Mouse (Mus musculus) adrenal gland, postnatal 25 days (tissue): ENCODE data around the gene Tmem53. TPM values are rescaled to one million over a fixed set of nuclear protein-coding genes. Genes with fewer than 3 reads are reported as not detected.

Source experiments
- DNase-seq: peaks from one replicate; pipeline ENCODE4 v3.0.0; 2021; ENCODE audit warnings: mixed read lengths
- total RNA-seq: library from RNA; stranded (reverse); gene quantifications from 2 replicates; pipeline ENCODE4 v1.2.3, GENCODE M21; 2021

Gene Tmem53
- total RNA-seq, 1 experiment from 2014 or later, result 94.3 TPM

DNA sequence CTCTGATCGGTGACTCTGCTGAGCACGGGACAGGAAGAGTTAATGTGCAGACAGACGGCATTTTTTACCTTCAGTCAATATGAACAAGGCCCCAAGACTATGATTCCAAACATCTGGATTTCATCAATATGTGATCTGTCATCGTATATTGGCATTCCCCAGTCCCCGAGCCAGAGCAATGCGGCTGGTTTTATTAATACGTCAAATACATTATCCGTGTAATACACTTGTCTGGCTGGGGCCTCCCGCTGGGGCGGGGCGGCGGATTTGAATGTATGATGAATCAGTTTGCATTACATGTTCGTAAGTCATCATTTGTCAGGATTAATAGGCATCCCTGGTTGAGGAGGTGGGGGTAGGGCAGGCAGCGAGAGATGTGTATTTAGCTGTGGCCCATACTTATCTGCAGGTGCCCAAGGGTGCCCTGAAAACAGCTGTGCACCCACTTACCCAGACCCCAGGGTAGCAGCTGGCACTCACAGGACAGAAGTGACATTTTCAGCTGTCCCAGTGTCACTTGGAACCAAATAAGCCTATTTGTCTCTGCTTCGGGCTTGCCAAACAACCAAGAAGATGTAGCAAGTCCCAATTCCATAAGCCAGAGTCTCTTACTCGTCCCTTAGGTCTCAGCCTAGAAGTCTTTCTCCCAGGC lies 63.2 kb downstream of the Tmem53 start:
- DNase-seq, result no peak

DNA sequence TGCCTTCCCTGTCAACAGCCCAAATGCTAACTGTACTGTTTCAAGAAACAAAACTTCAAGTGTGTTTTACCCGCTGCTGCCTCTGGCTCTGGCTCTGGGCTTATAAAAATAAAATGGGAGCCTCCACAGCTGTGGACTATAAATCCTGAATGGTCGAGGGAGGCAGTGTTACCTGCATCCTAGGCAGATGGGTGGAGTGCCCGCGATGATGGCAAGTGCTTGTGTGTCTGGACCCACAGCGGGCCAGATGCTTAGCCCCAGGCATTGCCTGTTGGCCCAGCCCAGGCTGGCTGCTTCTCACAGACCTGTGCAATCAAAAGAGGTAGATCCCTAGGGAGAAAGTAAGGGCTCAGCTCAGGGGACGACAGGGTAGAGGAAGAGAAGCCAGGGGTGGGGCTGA lies 65.0 kb downstream of the Tmem53 start:
- DNase-seq, result no peak

DNA sequence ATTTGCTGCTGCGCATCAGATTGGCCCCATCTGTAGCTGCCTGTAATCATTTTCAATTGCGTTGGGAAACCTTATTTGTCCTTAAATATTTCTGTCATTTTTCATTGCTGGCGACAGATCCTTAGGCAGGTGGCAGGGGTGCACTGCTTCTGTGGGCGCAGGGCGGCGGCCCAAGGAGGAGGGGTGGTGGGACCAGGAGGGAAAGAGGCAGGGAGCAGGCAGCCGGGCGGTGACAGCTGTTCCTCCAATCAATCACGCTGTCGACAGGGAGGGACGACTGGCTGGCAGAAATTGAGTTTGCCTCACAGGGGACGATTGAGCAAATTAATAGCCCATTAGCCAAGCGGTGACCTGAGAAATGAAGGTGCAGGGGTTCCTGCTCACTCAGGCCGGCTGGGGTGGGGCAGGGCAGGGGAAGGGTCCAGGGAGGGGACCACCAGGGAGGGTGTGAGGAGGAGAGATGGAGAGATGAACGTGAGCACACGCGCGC lies 66.0 kb downstream of the Tmem53 start:
- no peak for DNase-seq

Other genes starting within 250 kb of the Tmem53 start
- 33.3 and 34.4 TPM in 2 replicates for gene Eif2b3, start 232.5 kb upstream of the Tmem53 start, total RNA-seq
- gene Ptch2, start 155.9 kb upstream of the Tmem53 start, total RNA-seq, result 5.3 and 9.8 TPM in 2 replicates
- gene Btbd19, start 126.2 kb upstream of the Tmem53 start, total RNA-seq, result 8.3 and 9.4 TPM in 2 replicates
- not detected in 2 replicates for gene Tctex1d4, start 125.2 kb upstream of the Tmem53 start, total RNA-seq
- 4.6 and 5.2 TPM in 2 replicates for gene Plk3, start 118.0 kb upstream of the Tmem53 start, total RNA-seq
- 876 and 1,008 TPM in 2 replicates for gene Rps8, start 95.7 kb upstream of the Tmem53 start, total RNA-seq
- gene Kif2c, start 69.3 kb upstream of the Tmem53 start, total RNA-seq, result 2.8 and 4.7 TPM in 2 replicates
- 4.8 and 4.9 TPM in 2 replicates for gene Armh1, start 174 bp downstream of the Tmem53 start, total RNA-seq
- 83.6 and 102 TPM in 2 replicates for gene Rnf220, start 245.1 kb downstream of the Tmem53 start, total RNA-seq